Mouse (Mus musculus): ENCODE results near the gene Abo.
"Not testable (repeated sequence)": the region's sequence is repeated elsewhere in the genome, so short reads cannot be mapped to it uniquely, and the experiment has no call there.

Gene Abo

DNA sequence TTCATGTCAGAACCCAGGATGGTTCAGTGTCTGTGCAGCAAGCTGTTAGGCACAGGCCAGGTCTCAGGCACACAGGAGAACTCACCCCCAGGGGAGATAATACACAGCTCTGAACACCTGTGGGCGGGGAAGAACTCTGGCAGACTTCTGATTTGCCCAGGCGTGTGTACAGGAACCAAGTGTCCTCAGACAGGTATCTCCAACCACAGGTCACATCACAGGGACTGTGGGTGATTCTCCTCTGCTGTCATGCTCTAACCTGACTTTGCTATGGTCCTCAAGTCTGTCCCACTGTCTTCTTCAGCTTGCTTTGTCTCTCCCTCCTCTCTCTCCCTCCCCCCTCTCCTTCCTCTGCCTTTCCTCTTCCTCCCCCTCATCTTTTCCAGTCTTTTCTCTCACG, at the start of gene Abo:
Abo (minus strand) TSS at position 101 of the 400 bp plus-strand sequence.
- no peak for DNase-seq (ENCODE audit: extremely low spot score, low spot score)

DNA sequence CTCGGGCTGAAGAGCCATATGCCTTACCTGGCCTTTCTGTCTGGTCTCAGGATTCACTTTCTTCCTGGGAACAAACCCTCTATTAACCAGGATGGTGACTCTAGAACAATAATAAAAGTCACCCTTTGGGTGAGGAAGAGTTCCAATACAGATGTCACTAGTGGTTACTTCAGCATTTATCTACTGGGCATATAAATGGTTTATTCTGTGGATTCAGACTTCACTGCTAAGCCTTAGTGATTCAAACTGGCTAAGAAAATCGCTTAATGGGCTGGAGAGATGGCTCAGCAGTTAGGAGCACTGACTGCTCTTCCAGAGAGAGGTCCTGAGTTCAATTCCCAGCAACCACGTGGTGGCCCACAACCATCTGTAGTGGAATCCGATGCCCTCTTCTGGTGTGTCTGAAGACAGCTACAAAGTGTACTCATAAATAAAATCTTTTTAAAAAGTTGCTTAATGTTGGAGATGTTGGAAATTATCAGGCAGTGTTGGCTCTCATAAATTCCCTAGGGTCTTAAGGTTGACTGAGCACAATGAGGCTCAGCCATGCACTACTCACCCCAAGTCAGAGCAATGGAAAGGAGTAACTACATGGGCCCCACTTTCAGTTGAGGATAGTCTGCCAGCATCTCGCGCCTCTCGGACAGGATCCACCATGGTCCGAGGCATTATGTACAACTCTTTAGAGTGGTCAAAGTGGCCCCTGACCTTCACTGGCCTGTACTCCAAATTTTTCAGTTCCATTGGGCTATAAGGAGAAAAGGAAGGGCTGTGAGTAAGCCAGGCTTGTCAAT, 49.6 kb upstream of the Abo start:
- DNase-seq (ENCODE audit: extremely low spot score, low spot score), result no peak

- DNase-seq (ENCODE audit: extremely low spot score, low spot score), result no peak
These were observed 48.8 kb upstream of the Abo start for GRCm38 (mm10) chr2:26913416-26914147.

- no peak for DNase-seq (ENCODE audit: extremely low spot score, low spot score)
These were observed 47.5 kb upstream of the Abo start for GRCm38 (mm10) chr2:26912253-26912770.

- no peak for DNase-seq (ENCODE audit: extremely low spot score, low spot score)
These were observed 46.4 kb upstream of the Abo start for GRCm38 (mm10) chr2:26910994-26911765.

DNA sequence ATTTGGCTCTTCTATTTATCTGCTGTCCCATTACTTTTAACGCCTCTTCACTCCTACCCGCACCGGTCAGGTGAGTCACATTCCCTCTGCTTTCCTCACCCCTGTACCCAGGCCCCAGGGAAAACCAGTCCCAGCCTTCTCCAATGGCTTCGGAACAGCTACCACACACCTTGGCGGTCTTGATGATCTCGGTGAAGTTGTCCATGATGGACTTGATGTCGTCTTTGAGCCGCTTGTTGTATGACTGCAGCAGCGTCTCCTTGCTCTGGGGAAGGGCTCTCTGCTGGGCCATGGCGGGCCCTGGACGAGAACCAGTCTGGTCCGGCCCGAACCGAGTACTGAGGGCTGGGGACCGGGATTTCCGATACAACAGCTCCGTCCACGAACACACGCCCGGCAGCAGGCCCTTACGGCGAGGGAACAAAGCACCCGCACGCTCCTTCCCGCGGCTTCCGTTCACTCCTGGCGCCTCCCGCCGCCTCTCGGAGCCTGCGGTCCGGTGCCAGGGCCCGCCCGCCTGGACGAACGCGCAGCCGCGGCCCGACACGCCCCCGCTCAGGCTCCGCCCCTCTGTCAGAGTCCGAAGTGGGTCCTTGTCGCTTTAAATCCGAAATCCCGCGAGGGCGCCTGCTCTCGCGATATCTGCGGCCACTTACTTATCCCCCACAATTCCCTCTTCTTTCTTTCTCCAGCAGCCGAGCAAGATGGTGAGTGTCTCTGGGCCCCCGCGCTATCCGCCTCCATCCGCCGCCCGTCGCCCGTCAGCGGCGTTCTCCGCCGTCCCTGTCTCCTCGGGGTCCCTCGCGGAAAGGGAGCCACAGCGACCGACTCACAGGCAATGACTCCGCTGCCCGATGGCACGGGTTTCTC, 45.6 kb upstream of the Abo start, which contains the start of the genes Med22 and Rpl7a:
Med22 (minus strand) TSS at position 554 of the 870 bp plus-strand sequence.
Rpl7a (plus strand) TSS at position 641 of the 870 bp plus-strand sequence.
- peak; percentile 99 for DNase-seq (ENCODE audit: extremely low spot score, low spot score)

DNA sequence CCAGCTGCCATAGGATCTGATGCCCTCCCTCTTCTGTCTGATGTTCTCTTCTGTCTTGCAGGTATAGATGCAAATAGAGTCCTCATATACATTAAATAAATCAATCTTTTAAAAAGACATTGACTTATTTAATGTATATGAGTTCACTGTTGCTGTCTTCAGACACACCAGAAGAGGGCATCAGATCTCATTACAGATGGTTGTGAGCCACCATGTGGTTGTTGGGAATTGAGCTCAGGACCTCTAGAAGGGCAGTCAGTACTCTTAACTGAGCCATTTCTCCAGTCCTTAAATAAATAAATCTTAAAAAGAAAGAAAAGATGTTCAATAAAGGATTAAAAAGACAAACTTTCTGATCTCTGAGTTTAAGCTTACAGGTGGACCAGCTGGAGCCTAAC, 44.6 kb upstream of the Abo start:
- DNase-seq (ENCODE audit: extremely low spot score, low spot score), result no peak

DNA sequence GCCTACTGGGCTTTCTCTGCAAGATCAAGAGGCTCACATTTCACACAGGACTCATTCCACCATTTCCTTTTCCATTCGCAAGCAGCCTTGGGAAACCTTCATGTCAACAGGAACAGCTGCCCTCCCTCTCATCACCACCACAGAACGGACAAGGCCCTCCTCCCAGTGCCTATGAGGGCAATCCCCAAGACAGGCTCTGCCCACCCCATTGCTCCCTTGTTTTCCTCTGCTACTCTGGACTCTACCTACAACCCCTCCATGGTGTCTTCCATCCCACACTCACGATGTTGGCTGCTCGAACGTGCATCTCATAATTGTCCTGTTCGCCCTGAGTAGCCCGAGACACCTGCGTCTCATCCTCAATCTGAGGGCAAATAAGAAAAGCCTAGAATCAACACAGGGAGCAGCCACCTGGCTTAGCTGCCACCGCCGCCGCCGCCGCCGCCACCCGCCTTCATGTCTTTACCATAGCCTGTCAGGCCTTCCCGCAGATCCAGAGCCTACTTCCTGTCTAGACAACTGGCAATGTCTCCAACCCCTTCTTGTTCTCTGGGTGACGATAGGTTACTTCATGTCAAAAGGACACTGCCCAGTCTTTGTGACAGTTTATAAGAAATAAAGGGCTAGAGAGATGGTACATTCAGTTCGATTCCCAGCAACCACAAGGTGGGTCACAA, 44.1 kb upstream of the Abo start:
- no peak for DNase-seq (ENCODE audit: extremely low spot score, low spot score)

GRCm38 (mm10) chr2:26907109-26907508, 42.3 kb upstream of the Abo start:
- DNase-seq (ENCODE audit: extremely low spot score, low spot score), result peak; percentile 39

DNA sequence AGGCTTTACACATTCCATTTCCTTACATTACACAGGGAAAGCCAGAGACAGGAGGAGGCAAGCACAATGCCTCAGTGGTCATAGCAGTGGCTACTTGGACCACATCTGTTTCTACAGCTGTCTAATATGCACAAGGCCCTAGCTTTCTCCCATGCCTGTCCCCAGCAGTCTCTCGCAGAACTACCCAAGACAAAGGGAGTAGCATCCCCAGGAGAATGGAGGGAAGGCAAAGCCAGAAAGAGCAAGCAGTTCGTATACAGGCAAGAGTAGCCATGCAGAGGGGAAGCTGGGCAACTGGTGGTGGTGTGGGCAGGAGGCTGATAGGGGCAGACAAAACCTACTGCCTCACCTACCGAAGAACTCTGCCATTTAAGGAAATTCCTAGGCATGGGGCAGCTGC, 41.7 kb upstream of the Abo start:
- DNase-seq (ENCODE audit: extremely low spot score, low spot score), result no peak

DNA sequence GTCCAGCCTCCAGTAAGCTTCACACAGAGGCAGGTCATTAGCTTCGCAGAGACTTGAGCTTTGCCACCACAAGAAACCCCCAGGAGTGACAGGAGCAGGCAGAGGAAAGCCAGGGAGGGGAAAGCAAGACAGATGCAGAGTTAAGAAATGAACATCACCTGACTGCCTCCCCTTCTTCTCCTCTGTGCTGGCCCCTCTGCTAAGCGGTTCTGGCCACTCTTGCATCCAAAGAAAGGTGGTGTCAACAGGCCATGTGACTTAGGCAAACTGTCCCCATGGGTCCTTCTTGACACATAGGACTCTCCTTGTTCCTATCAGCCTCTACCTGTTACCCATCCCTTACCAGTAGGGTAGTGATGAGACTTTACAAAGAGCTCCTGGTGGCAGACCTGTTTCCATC, 41.2 kb upstream of the Abo start:
- no peak for DNase-seq (ENCODE audit: extremely low spot score, low spot score)

- DNase-seq (ENCODE audit: extremely low spot score, low spot score), result no peak
These were observed 38.5 kb upstream of the Abo start for GRCm38 (mm10) chr2:26903311-26903710.

- DNase-seq (ENCODE audit: extremely low spot score, low spot score), result peak; percentile 98
These were observed 37.9 kb upstream of the Abo start, which contains the start of gene Surf6 for GRCm38 (mm10) chr2:26902467-26903220. TSS of gene Surf6 (minus strand) at chr2:26902879.

DNA sequence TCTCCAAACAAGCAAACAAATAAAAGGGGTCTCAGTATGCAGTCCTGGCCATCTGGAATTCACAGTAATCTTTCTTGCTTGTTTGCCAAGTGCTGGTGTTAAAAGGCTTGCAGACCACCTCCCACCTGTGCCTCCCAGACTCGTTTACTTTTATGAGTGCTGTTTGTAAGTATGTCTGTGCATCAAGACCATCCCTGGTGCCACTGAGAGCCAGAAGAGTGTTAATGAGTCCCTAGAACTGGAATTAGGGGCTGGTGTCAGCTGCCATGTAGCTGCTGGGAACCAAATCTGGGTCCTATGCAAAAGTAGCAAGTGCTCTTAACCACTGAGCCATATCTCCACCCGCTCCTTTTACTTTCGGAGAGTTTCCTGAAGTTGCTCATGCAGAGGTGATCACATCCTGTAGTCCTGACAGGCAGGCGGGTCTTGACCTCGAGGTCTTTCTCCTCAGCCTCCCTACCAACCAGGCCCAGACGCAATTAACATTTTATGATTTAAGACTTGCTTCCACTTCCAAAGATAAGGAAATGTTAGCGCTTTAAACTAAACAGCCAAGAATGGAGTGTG, 37.1 kb upstream of the Abo start:
- DNase-seq (ENCODE audit: extremely low spot score, low spot score), result no peak

DNA sequence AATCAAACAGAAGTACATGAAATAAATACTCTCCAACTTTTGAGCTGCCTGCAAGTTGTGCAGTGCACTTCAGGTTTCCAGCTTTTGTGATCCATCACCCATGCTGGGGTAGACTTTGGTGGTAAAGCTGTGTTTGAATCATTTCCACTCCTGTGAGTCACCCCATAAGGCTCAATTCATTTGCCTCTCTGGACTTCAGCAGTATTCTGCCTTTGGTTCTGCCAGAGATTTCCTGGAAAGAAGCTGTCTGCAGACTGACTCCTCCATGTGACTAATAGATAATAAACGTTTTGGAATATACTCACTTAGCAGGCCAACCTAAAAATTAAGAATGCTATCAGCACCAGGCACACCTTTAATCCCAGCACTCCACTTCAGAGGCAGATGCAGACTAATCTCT, 36.0 kb upstream of the Abo start:
- DNase-seq (ENCODE audit: extremely low spot score, low spot score), result no peak

DNA sequence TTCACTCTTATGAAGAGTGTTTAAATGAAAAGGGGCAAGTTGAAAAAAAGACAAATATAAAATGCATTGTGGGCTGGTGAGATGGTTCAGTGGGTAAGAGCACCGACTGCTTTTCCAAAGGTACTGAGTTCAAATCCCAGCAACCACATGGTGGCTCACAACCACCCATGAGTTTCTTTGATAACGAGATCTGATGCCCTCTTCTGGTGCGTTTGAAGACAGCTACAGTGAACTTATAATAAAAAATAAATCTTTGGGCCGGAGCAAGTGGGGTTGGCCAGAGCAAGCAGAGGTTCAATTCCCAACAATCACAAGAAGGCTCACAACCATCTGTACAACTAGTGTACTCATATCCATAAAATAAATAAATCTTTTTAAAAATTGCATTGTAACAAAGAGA, 31.1 kb upstream of the Abo start:
- no peak for DNase-seq (ENCODE audit: extremely low spot score, low spot score)

GRCm38 (mm10) chr2:26886170-26886569, 21.4 kb upstream of the Abo start:
- DNase-seq (ENCODE audit: extremely low spot score, low spot score), result not testable (repeated sequence)

- not testable (repeated sequence) for DNase-seq (ENCODE audit: extremely low spot score, low spot score)
These were observed 20.8 kb upstream of the Abo start for GRCm38 (mm10) chr2:26885541-26885940.

GRCm38 (mm10) chr2:26878571-26878970, 13.8 kb upstream of the Abo start:
- no peak for DNase-seq (ENCODE audit: extremely low spot score, low spot score)

All from neural tube, embryonic 10.5 days (tissue).